Mouse (Mus musculus) forebrain, embryonic 14.5 days (tissue): Measurements from ENCODE around the gene Myof. TPM values are rescaled to one million over a fixed set of nuclear protein-coding genes. Genes with fewer than 3 reads are reported as not detected.

Source experiments
- ATAC-seq: fragments of 200-750 bp; cut with Nextera tagmentation; 2 replicates; pipeline ENCODE4 v1.8.0; 2017; ENCODE audit warnings: mild to moderate bottlenecking, moderate library complexity
- DNase-seq: peaks from one replicate; pipeline ENCODE4 v3.0.0-alpha.2; 2015; ENCODE audit warnings: low spot score
- H3K27ac ChIP-seq: fragments of 300-500 bp; sonication (generic); 2 replicates; pipeline ENCODE4 v1.5.1; 2014; ENCODE audit warnings: low read depth, mild to moderate bottlenecking, control low read depth, low read length, moderate library complexity
- H3K27me3 ChIP-seq: fragments of 300-500 bp; sonication (generic); replicated peaks from 2 replicates; pipeline ENCODE4 v1.6.1; 2014; ENCODE audit warnings: low read length, control low read depth, mixed read lengths; ENCODE audit not compliant: control insufficient read depth, insufficient read depth
- H3K36me3 ChIP-seq: fragments of 300-500 bp; sonication (generic); 2 replicates; pipeline ENCODE4 v1.6.1; 2014; ENCODE audit warnings: low read length, control low read depth; ENCODE audit not compliant: control insufficient read depth, insufficient read depth
- H3K4me1 ChIP-seq: fragments of 300-500 bp; sonication (generic); 2 replicates; pipeline ENCODE4 v1.6.1; 2014; ENCODE audit warnings: antibody characterized with exemption, low read length, control low read depth; ENCODE audit not compliant: control insufficient read depth, insufficient read depth
- H3K4me2 ChIP-seq: fragments of 300-500 bp; sonication (generic); 2 replicates; pipeline ENCODE4 v1.6.1; 2014; ENCODE audit warnings: mild to moderate bottlenecking, control low read depth, low read length
- H3K4me3 ChIP-seq: fragments of 300-500 bp; sonication (generic); 2 replicates; pipeline ENCODE4 v1.5.1; 2014; ENCODE audit warnings: low read depth, low read length, control low read depth
- H3K9ac ChIP-seq: fragments of 300-500 bp; sonication (generic); 2 replicates; pipeline ENCODE4 v1.6.1; 2014; ENCODE audit warnings: mild to moderate bottlenecking, low read length, control low read depth, moderate library complexity
- H3K9me3 ChIP-seq: fragments of 300-500 bp; sonication (generic); replicated peaks from 2 replicates; pipeline ENCODE4 v1.6.1; 2016; ENCODE audit warnings: low read length, control low read depth, mixed read lengths; ENCODE audit not compliant: control insufficient read depth
- WGBS: fragments of 180-500 bp; shearing (Covaris S2); extraction: QIAGEN DNeasy Blood & Tissue Kit; methylation state at CpG from one replicate; pipeline ENCODE4 v1.1.7; 2014; 5-methylcytosine and 5-hydroxymethylcytosine counted together
- polyA plus RNA-seq: library from polyadenylated mRNA; unstranded; fragments of >200 nt; fragmentation: Nextera tagmentation; extraction: Ambion mirVana; gene quantifications from 2 replicates; pipeline ENCODE4 v1.2.1, GENCODE M21; 2014

Myof gene
- polyA plus RNA-seq, 1 experiment from 2014 or later, result 1.4 TPM

GRCm38 (mm10) chr19:38025254-38026041 lies 17.9 kb downstream of the Myof start:
- ATAC-seq (no peak), DNase-seq (no peak)
- Histone ChIP-seq H3K4me3 (no peak overlapping the region), H3K36me3 (no peaks in the 10 kb centered on the region), H3K9ac (no peak overlapping the region), H3K9me3 (no peaks in the 10 kb centered on the region), H3K4me2 (no peak overlapping the region), H3K27me3 (no peaks in the 10 kb centered on the region), H3K27ac (no peak overlapping the region), H3K4me1 (no peaks in the 10 kb centered on the region)
- 36% methylated on average over 8 of the region's 9 CpGs for WGBS

DNA sequence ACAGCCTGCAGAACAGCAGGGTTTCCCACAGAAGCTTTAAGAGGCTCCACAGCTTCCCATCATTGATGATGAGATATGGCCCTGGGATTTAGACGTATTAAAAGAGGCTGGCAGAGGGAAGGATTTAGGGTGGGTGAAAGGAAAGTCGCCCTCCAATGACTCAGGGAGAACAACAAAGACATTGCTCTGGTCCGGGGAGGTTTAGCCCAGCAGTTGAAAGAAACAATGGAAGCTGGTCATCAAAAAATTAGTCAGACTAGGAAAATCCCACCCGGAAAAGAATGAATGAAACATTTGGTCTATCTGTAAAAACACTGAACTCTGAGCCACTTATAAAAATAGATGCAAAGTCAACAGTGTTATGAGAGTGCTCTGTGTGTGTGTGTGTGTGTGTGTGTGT lies 19.8 kb downstream of the Myof start:
- no peaks in the 10 kb centered on the region for H3K27me3 ChIP-seq
- H3K4me1 ChIP-seq, result no peaks in the 10 kb centered on the region
- no peak overlapping the region for H3K4me3 ChIP-seq
- WGBS, result 31% methylated on average over 4 of the region's 4 CpGs
- H3K4me2 ChIP-seq, result no peak overlapping the region
- no peaks in the 10 kb centered on the region for H3K9me3 ChIP-seq
- no peak overlapping the region for H3K9ac ChIP-seq
- no peak overlapping the region for H3K27ac ChIP-seq
- DNase-seq (no peak), ATAC-seq (no peak)
- no peaks in the 10 kb centered on the region for H3K36me3 ChIP-seq

- H3K36me3 ChIP-seq, result no peaks in the 10 kb centered on the region
- H3K4me1 ChIP-seq, result no peaks in the 10 kb centered on the region
- H3K9me3 ChIP-seq, result no peaks in the 10 kb centered on the region
- H3K4me2 ChIP-seq, result no peak overlapping the region
- WGBS, result 83% methylated on average over 4 of the region's 4 CpGs
- ATAC-seq (no peak), DNase-seq (no peak)
- H3K27ac ChIP-seq, result no peak overlapping the region
- no peaks in the 10 kb centered on the region for H3K27me3 ChIP-seq
- no peak overlapping the region for H3K9ac ChIP-seq
- H3K4me3 ChIP-seq, result no peak overlapping the region
Measured at GRCm38 (mm10) chr19:38022710-38023109, 20.7 kb downstream of the Myof start.

DNA sequence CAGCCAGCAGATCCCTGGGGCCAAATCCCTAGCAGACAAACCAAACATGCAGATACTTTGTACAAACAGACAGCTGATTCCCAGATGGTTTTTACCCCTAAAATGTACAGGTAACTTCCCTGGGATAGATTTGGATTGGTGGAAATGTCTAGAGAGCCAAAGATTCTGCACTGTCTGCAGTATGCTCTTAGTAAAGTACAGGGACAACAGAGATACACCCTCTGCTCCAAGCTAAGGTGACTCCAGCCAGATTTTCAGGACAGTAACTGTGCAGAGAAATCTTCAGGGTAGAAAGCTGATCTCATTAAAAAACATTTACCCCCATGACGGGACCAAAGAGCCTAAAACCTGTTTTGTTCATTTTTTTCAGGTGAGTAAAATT lies 27.5 kb downstream of the Myof start:
- no peak overlapping the region for H3K9ac ChIP-seq
- peaks cover 3% of the 10 kb centered on the region; the same call in 1 of the 2 replicates for H3K4me1 ChIP-seq
- H3K9me3 ChIP-seq, result no peaks in the 10 kb centered on the region
- H3K27me3 ChIP-seq, result no peaks in the 10 kb centered on the region
- no peak overlapping the region for H3K4me3 ChIP-seq
- WGBS, result 68% methylated on average over 1 of the region's 1 CpGs
- no peak overlapping the region for H3K27ac ChIP-seq
- H3K36me3 ChIP-seq, result no peaks in the 10 kb centered on the region
- DNase-seq (no peak), ATAC-seq (no peak; the same call in 1 of the 2 replicates)
- H3K4me2 ChIP-seq, result no peak overlapping the region

GRCm38 (mm10) chr19:38015180-38015872 lies 28.1 kb downstream of the Myof start:
- peak; percentile 87 for ATAC-seq
- H3K9ac ChIP-seq, result no peak overlapping the region
- peaks cover 3% of the 10 kb centered on the region; the same call in 1 of the 2 replicates for H3K4me1 ChIP-seq
- H3K27ac ChIP-seq, result no peak overlapping the region
- DNase-seq, result peak; percentile 78
- no peaks in the 10 kb centered on the region for H3K36me3 ChIP-seq
- H3K4me2 ChIP-seq, result no peak overlapping the region
- H3K4me3 ChIP-seq, result no peak overlapping the region
- H3K27me3 ChIP-seq, result no peaks in the 10 kb centered on the region
- 4% methylated on average over 1 of the region's 1 CpGs for WGBS
- H3K9me3 ChIP-seq, result no peaks in the 10 kb centered on the region

DNA sequence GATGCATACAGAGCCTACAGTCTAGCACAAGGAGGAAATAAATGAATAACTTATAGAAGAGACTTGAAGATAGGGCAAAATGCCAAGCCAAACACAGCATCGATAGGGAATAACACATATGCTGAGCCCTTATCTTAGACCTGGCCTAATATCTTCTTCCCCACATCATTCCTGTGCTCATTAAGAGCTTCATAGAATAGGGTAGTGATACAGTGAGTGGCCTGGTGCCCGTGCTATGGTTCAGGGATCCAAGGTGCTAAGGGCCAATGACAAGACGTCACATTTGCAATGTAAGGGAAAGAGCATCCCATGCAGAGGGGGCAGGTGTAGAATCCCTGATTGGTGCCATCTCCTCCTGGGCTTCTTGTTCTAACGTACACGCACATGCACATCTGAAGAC lies 28.9 kb downstream of the Myof start:
- no peak overlapping the region for H3K4me3 ChIP-seq
- 90% methylated on average over 5 of the region's 5 CpGs for WGBS
- no peak overlapping the region for H3K4me2 ChIP-seq
- H3K36me3 ChIP-seq, result no peaks in the 10 kb centered on the region
- H3K9ac ChIP-seq, result no peak overlapping the region
- H3K4me1 ChIP-seq, result peaks cover 3% of the 10 kb centered on the region; the same call in 1 of the 2 replicates
- no peaks in the 10 kb centered on the region for H3K27me3 ChIP-seq
- no peak overlapping the region for H3K27ac ChIP-seq
- no peak for ATAC-seq
- no peaks in the 10 kb centered on the region for H3K9me3 ChIP-seq
- no peak for DNase-seq

DNA sequence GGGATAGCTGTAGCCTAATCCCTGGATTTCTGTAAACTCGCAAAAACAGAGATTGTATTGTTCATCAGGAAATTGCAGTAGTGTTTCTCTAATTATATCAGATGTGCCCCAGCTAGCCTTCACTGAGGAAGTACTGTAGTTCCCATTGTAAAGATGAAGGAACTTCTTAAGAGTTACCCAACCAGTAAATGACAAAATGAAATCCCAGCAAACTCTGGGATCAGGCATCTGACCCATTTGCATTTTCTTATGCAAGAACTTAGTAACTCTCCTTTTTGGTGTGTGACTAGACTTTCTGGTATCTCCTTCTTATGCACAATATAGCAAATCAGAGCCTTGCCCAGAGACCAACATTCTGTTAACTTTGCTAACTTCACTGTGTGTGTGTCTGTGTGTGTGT lies 32.0 kb downstream of the Myof start:
- Histone ChIP-seq H3K27me3 (no peaks in the 10 kb centered on the region), H3K27ac (no peak overlapping the region), H3K4me2 (no peak overlapping the region), H3K36me3 (no peaks in the 10 kb centered on the region), H3K9ac (no peak overlapping the region), H3K4me1 (peaks cover 3% of the 10 kb centered on the region; the same call in 1 of the 2 replicates), H3K9me3 (no peaks in the 10 kb centered on the region), H3K4me3 (no peak overlapping the region)
- no peak for ATAC-seq
- 59% methylated on average over 1 of the region's 1 CpGs for WGBS
- DNase-seq, result no peak

- H3K4me2 ChIP-seq, result no peak overlapping the region
- DNase-seq, result no peak
- no peak overlapping the region for H3K9ac ChIP-seq
- H3K27me3 ChIP-seq, result no peaks in the 10 kb centered on the region
- no peaks in the 10 kb centered on the region for H3K4me1 ChIP-seq
- no peaks in the 10 kb centered on the region for H3K36me3 ChIP-seq
- no peak for ATAC-seq
- H3K27ac ChIP-seq, result no peak overlapping the region
- WGBS, result 85% methylated on average over 8 of the region's 8 CpGs
- no peaks in the 10 kb centered on the region for H3K9me3 ChIP-seq
- no peak overlapping the region for H3K4me3 ChIP-seq
Measured at GRCm38 (mm10) chr19:38004809-38005380, 38.5 kb downstream of the Myof start.
